Mouse (Mus musculus): ENCODE measurements around the gene Mtor.

DNA sequence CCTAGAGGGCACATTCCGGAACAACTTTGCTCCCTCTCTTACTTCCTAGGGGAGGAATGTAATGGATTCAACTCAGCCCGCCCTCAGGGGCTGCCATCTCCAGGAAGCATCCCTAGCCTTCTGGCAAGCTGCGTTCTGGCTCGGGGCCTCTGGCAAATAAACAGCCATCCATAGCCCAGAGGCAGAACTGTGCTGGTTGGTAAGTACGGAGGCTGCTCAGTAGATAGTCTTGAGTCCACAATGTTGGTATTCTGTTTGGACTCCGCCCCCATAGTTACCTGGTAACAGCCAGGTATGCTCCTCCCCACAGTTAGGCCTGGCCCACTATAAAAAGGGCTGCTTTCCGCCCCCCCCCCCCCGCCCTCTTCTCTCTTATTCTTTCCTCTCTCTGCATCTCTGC is 141.2 kb downstream of the Mtor start:
- TF ChIP-seq POLR2A (IDR thresholded peaks at IDR 0.05; ENCODE audit: borderline replicate concordance, insufficient read depth, low read length) (no peak), CTCF (IDR thresholded peaks at IDR 0.05; ENCODE audit: borderline replicate concordance, insufficient read depth, low read depth, low read length) (no peak)
